Mouse (Mus musculus): Measurements from ENCODE around the gene Satb2. TPM values are rescaled to one million over a fixed set of nuclear protein-coding genes. Genes with fewer than 3 reads are reported as not detected.

Satb2 gene
- polyA plus RNA-seq, 1 experiment from 2014 or later = 0.29 TPM

GRCm38 (mm10) chr1:56981508-56981907 is 3.1 kb upstream of the Satb2 start:
- Histone ChIP-seq H3K4me3 (no peak overlapping the region), H3K4me1 (peaks cover 16% of the 10 kb centered on the region), H3K9me3 (no peaks in the 10 kb centered on the region), H3K9ac (no peak overlapping the region), H3K4me2 (no peak overlapping the region), H3K36me3 (no peaks in the 10 kb centered on the region), H3K27ac (no peak overlapping the region), H3K27me3 (peaks cover 90% of the 10 kb centered on the region)
- ATAC-seq (ENCODE audit: borderline replicate concordance, extremely low read depth, low FRiP score, low TSS enrichment) = no peak
- WGBS = 0% methylated on average over 1 of the region's 1 CpGs

- under 1% methylated on average over 27 of the region's 27 CpGs for WGBS
- no peaks in the 10 kb centered on the region for H3K9me3 ChIP-seq
- peaks cover 91% of the 10 kb centered on the region for H3K27me3 ChIP-seq
- H3K4me2 ChIP-seq = peak overlapping the region; percentile 43
- peaks cover 16% of the 10 kb centered on the region for H3K4me1 ChIP-seq
- no peak for ATAC-seq (ENCODE audit: borderline replicate concordance, extremely low read depth, low FRiP score, low TSS enrichment)
- no peak overlapping the region for H3K9ac ChIP-seq
- no peak overlapping the region for H3K27ac ChIP-seq
- peak overlapping the region; percentile 14 for H3K4me3 ChIP-seq
- H3K36me3 ChIP-seq = no peaks in the 10 kb centered on the region
These were observed 2.3 kb upstream of the Satb2 start for GRCm38 (mm10) chr1:56980631-56981275.

DNA sequence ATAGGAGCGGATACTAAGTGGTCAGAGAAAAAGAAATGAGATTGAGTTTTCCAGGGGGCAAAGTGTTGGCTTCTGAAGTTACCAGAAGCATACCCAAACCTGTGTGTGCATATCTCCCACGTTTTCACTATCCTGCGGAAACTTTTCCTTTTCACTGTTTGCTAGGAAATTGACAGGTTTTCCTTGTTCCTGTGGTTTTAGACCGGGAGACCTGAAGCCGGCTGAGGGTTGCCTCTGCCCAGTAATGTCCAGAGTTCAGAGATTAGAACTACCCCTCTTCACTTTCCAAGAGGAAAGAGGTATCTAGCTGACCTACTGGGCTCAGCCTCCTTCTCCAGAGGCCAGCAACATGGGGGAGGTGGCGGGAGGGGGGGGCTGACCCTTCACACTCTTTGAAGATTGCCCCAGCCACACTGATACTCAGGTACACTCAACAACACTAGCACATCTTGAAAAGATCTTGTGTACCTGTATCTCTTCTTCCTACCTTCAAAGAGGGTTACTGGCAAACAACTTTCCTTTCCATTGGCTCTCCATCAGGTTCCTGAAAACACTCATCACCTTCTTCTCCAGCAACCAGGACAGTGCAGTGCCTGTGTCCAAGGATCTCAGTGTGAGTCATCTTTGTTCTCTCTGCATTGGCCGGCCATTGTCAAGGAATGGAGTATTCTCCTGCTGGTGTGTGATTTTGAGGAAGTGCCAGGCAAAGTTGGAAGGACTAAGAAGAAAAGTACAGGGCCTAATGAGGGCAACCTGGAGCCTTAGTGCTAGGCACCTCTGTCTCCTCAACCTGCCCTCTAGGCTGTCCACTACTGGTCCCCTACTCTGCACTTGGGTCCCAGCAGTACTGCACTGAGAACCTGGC is 1.3 kb upstream of the Satb2 start:
- 4% methylated on average over 7 of the region's 7 CpGs for WGBS
- H3K36me3 ChIP-seq = no peaks in the 10 kb centered on the region
- peaks cover 16% of the 10 kb centered on the region for H3K4me1 ChIP-seq
- peaks cover 87% of the 10 kb centered on the region for H3K27me3 ChIP-seq
- no peak overlapping the region for H3K4me3 ChIP-seq
- no peaks in the 10 kb centered on the region for H3K9me3 ChIP-seq
- H3K9ac ChIP-seq = no peak overlapping the region
- H3K27ac ChIP-seq = no peak overlapping the region
- no peak for ATAC-seq (ENCODE audit: borderline replicate concordance, extremely low read depth, low FRiP score, low TSS enrichment)
- no peak overlapping the region for H3K4me2 ChIP-seq

DNA sequence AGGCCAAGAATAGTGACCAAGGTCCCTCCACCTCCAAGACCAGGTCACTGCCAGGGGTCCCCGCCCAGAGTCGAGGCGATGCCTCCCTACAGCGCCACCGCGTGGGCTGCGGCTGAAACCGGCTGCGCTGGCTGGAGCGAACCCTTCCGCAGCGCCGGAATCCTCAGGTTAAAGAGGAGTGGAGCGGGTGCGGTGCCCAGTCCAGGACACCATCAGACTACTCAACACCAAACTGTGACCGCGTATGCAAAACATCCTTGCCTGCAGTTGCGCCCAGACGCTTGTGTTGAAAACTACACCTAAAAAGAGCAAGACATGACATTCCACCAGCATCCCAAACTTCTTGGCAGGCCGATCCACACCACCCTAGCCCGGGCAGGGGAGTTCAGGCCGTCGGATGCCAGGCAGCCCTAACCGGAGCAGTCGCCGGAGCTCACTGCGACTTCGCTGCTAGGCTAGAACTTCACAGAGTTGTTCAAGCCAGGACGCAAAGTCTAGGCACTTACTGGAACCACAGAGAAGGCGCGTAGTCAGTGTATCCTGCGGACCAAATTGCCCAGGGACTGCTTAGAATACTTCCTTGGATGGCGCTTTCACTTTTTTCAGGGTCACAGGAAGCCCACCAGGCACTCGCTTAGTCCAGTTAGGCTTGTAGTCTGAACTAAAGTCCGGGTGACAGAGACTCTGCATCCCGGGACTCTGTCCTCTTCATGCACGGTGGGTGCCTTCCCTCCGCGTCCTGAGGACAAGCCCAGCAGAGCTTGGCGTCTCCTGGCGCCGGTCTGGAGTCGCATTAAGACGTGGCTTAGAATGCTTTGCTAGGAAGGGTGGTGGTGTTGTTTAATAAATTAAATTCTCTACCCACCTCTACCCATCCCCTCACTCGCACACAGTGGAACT is 999 bp downstream of the Satb2 start:
- Histone ChIP-seq H3K27ac (no peak overlapping the region), H3K36me3 (no peaks in the 10 kb centered on the region), H3K9ac (no peak overlapping the region), H3K27me3 (peaks cover 65% of the 10 kb centered on the region), H3K4me1 (peaks cover 21% of the 10 kb centered on the region), H3K4me3 (peak overlapping the region; percentile 27), H3K4me2 (peak overlapping the region; percentile 57), H3K9me3 (no peaks in the 10 kb centered on the region)
- 1% methylated on average over 45 of the region's 45 CpGs for WGBS
- no peak for ATAC-seq (ENCODE audit: borderline replicate concordance, extremely low read depth, low FRiP score, low TSS enrichment)

DNA sequence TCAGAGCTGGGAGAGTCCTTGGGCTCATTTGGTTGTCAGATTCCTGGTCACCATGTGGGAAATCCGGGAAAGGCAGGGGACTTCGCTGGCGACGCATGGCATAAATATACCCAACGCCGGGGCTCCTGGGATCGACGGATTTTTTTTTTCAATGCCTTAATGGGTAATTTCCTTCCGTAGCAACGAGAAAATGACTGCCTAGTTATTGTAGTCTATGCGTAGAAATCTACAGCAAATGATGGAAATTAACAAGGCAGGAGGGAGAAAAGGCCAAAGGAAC is 1.7 kb downstream of the Satb2 start:
- H3K4me3 ChIP-seq = peak overlapping the region; percentile 27
- no peak overlapping the region for H3K9ac ChIP-seq
- no peak for ATAC-seq (ENCODE audit: borderline replicate concordance, extremely low read depth, low FRiP score, low TSS enrichment)

DNA sequence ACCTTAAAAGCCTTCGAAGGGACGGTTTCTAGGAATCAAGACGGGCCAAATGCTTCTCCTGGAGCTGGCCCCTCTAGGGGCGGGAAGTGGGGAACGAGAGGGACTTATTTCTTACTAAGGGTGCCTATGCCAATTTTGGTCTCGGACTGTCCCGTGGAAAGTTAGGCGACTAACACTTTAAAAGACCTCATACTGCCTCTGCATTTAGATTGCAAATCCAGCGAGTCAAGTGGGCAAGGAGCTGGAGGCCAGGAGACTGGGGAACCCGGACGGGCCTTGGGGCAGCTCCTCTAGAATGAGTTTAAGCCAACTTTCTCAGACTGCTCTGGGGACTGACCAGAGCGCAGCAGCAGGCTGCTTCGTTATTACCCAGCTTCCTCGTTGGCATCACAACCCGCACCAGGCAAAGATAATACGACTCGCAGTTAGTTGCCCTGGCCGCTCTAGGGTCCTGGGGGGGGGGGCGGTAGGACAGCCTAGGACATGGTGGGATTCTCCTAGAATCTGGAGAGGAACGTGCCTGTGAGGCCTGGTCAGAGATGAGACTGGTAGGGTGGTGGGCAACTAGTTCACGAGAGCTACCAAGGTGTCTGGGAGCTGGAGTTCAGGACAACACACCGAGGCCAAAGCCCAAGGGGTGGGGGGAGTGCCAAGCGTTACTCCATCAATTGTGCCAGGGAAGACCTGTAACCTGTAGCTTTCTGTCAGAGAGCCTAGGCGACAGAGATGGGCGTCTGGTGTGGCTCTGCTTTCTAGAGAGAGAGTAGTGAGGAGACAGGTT is 2.2 kb downstream of the Satb2 start:
- Histone ChIP-seq H3K4me1 (peaks cover 29% of the 10 kb centered on the region), H3K36me3 (no peaks in the 10 kb centered on the region), H3K27me3 (peaks cover 57% of the 10 kb centered on the region), H3K9me3 (no peaks in the 10 kb centered on the region), H3K4me3 (no peak overlapping the region), H3K9ac (no peak overlapping the region), H3K27ac (no peak overlapping the region), H3K4me2 (0 out of 2 replicates have a peak overlapping the region, but pooled peaks have one; percentile 57)
- ATAC-seq (ENCODE audit: borderline replicate concordance, extremely low read depth, low FRiP score, low TSS enrichment) = no peak
- WGBS = 5% methylated on average over 25 of the region's 25 CpGs

More for the DNA sequence above, 1.7 kb downstream of the Satb2 start:
- H3K4me2 ChIP-seq = peak overlapping the region; percentile 57
- H3K27ac ChIP-seq = no peak overlapping the region
- H3K27me3 ChIP-seq = peaks cover 58% of the 10 kb centered on the region
- no peaks in the 10 kb centered on the region for H3K36me3 ChIP-seq
- 3% methylated on average over 11 of the region's 11 CpGs for WGBS
- no peaks in the 10 kb centered on the region for H3K9me3 ChIP-seq
- peaks cover 25% of the 10 kb centered on the region for H3K4me1 ChIP-seq

DNA sequence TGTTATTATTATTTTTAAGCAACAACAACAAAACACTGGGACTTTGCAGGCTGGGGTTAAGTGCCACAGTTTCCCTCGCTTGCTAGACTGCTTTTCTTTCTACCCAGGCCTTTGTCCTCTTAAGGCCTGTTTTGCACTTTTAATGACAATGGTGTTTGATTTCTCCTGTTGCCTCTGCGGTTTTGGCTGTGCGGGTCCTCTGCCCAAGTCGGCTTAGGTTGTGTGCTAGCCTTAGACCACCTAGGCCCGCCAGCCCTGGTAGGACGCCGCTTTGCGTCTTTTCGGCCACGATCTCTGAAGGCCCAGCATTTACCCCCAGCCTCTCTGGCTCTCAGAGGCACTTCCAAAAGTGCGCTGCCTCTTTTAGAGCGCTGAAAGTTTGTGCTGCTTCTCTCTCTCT is 2.9 kb downstream of the Satb2 start:
- ATAC-seq (ENCODE audit: borderline replicate concordance, extremely low read depth, low FRiP score, low TSS enrichment) = no peak
- H3K4me1 ChIP-seq = peaks cover 31% of the 10 kb centered on the region
- H3K9ac ChIP-seq = no peak overlapping the region
- no peak overlapping the region for H3K4me3 ChIP-seq
- H3K36me3 ChIP-seq = no peaks in the 10 kb centered on the region
- 9% methylated on average over 12 of the region's 12 CpGs for WGBS
- H3K27me3 ChIP-seq = peaks cover 57% of the 10 kb centered on the region
- no peak overlapping the region for H3K27ac ChIP-seq
- H3K9me3 ChIP-seq = no peaks in the 10 kb centered on the region
- no peak overlapping the region for H3K4me2 ChIP-seq

- peaks cover 43% of the 10 kb centered on the region for H3K4me1 ChIP-seq
- 6% methylated on average over 14 of the region's 14 CpGs for WGBS
- ATAC-seq (ENCODE audit: borderline replicate concordance, extremely low read depth, low FRiP score, low TSS enrichment) = no peak
- H3K9ac ChIP-seq = no peak overlapping the region
- peaks cover 58% of the 10 kb centered on the region for H3K27me3 ChIP-seq
- H3K4me2 ChIP-seq = no peak overlapping the region
- H3K4me3 ChIP-seq = no peak overlapping the region
- H3K36me3 ChIP-seq = no peaks in the 10 kb centered on the region
- H3K9me3 ChIP-seq = no peaks in the 10 kb centered on the region
- no peak overlapping the region for H3K27ac ChIP-seq
These were observed 4.3 kb downstream of the Satb2 start for GRCm38 (mm10) chr1:56974187-56974586.

- Histone ChIP-seq H3K36me3 (no peaks in the 10 kb centered on the region), H3K4me2 (peak overlapping the region; percentile 92), H3K9me3 (no peaks in the 10 kb centered on the region), H3K27me3 (peaks cover 64% of the 10 kb centered on the region), H3K9ac (peak overlapping the region; percentile 77), H3K4me3 (peak overlapping the region; percentile 84), H3K27ac (no peak overlapping the region; the same call in 1 of the 2 replicates), H3K4me1 (peaks cover 45% of the 10 kb centered on the region)
- 0 out of 2 replicates have a peak, but pooled peaks have one; percentile 9 for ATAC-seq (ENCODE audit: borderline replicate concordance, extremely low read depth, low FRiP score, low TSS enrichment)
- whole genome bisulfite sequencing = 0% methylated on average over 16 of the region's 16 CpGs
These were observed 4.9 kb downstream of the Satb2 start for GRCm38 (mm10) chr1:56973593-56973950.

- Histone ChIP-seq H3K9me3 (no peaks in the 10 kb centered on the region), H3K9ac (peak overlapping the region; percentile 77), H3K27me3 (peaks cover 65% of the 10 kb centered on the region), H3K4me3 (peak overlapping the region; percentile 84), H3K27ac (peak overlapping the region; percentile 90), H3K4me2 (peak overlapping the region; percentile 92), H3K36me3 (no peaks in the 10 kb centered on the region), H3K4me1 (peaks cover 45% of the 10 kb centered on the region)
- under 1% methylated on average over 47 of the region's 47 CpGs for WGBS
- ATAC-seq (ENCODE audit: borderline replicate concordance, extremely low read depth, low FRiP score, low TSS enrichment) = peak; percentile 69
These were observed 5.4 kb downstream of the Satb2 start for GRCm38 (mm10) chr1:56972950-56973592.

Data from lung, embryonic 15.5 days (tissue).